Mouse (Mus musculus): ENCODE data around the gene Ascc1.

GRCm38 (mm10) chr10:60115345-60116185 lies 113.0 kb downstream of the Ascc1 start:
- TF ChIP-seq CTCF (IDR thresholded peaks at IDR 0.05; ENCODE audit: borderline replicate concordance, insufficient read depth, low read length) = no peak
- no peak for TF ChIP-seq POLR2A (IDR thresholded peaks at IDR 0.05; ENCODE audit: low read depth, low read length)

All from embryonic fibroblast, embryonic 13.5 days (primary cell).